8 mouse cellular contexts compared by ENCODE assay signal in the genomic region with DNA sequence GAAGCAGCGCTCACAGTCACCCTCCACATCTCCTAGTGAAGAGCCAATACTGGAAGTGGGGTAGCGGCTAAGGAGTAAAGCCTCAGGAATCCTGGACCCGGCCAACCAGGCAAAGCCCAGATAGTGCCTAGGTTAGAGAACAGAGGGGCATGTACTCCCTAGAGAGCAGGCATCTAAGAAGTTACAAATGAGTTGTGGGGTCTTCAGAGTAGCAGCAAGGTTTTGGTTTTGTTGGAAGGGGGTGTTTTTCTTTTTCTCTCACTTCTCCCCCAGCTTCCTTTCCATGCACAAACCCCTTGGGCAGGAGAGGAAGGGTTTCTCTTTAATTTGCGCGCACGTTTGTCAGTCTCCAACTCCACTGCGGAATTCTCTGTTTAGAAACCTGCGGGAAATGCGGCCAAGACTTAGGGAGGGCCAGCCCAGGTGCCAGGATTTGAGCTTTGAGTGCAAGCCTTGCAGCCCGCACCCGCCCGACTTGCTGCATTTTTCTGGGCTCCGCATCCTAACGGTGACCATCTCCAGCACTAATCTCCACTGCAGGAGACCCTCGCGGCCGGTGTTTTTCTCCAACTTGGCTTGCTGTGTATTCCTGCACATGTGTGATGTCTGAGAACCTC. TPM values are rescaled to one million over a fixed set of nuclear protein-coding genes. Genes with fewer than 3 reads are reported as not detected.
A peak's percentile ranks its signal among the peaks of the same experiment; 100 is the strongest.
DNase-seq lines count a peak whose midpoint lies in the region; ATAC-seq and TF ChIP-seq lines count a peak whose summit lies in the region.

No protein-coding gene starts in this region.

- TF ChIP-seq CTCF in layer of hippocampus, adult 2 months (conservative IDR thresholded peaks at IDR 0.05) = no peak

- no peak for DNase-seq in layer of hippocampus, adult 2 months (ENCODE audit: low spot score in 2 of 2)
- DNase-seq in layer of hippocampus, adult 9-10 months (ENCODE audit: low spot score) = no peak
- peak; percentile 50 for DNase-seq in embryo, embryonic 9.5 days (ENCODE audit: extremely low spot score)
- DNase-seq in gastrocnemius, adult 18-20 months (ENCODE audit: low spot score) = no peak
- DNase-seq in layer of hippocampus, adult 9-11 months = no peak

- peak overlapping the region; percentile 70 for H3K9ac ChIP-seq in hindbrain, embryonic 15.5 days
- peak overlapping the region; percentile 72 for H3K9ac ChIP-seq in neural tube, embryonic 13.5 days

- peak overlapping the region; percentile 53 for H3K4me3 ChIP-seq in layer of hippocampus, adult 2 months
- peak overlapping the region; percentile 65 for H3K4me3 ChIP-seq in hindbrain, embryonic 15.5 days
- peak overlapping the region; percentile 59 for H3K4me3 ChIP-seq in neural tube, embryonic 13.5 days

- H3K36me3 ChIP-seq in hindbrain, embryonic 15.5 days = no peaks in the 10 kb centered on the region
- no peaks in the 10 kb centered on the region for H3K36me3 ChIP-seq in neural tube, embryonic 13.5 days

- no peaks in the 10 kb centered on the region for H3K9me3 ChIP-seq in hindbrain, embryonic 15.5 days
- no peaks in the 10 kb centered on the region for H3K9me3 ChIP-seq in neural tube, embryonic 13.5 days

- H3K4me2 ChIP-seq in hindbrain, embryonic 15.5 days = peak overlapping the region; percentile 96
- H3K4me2 ChIP-seq in neural tube, embryonic 13.5 days = peak overlapping the region; percentile 96

- H3K27ac ChIP-seq in layer of hippocampus, adult 2 months = no peak overlapping the region
- H3K27ac ChIP-seq in hindbrain, embryonic 15.5 days (replicated peaks) = peak overlapping the region; percentile 54
- H3K27ac ChIP-seq in neural tube, embryonic 13.5 days (replicated peaks) = 0 out of 2 replicates have a peak overlapping the region, but pooled peaks have one; percentile 2

- H3K27me3 ChIP-seq in hindbrain, embryonic 15.5 days = peaks cover 26% of the 10 kb centered on the region
- peaks cover 76% of the 10 kb centered on the region for H3K27me3 ChIP-seq in neural tube, embryonic 13.5 days

- ATAC-seq in hindbrain, embryonic 15.5 days (ENCODE audit: low FRiP score, low read depth) = 0 out of 2 replicates have a peak, but pooled peaks have one; percentile 1
- no peak; the same call in 1 of the 2 replicates for ATAC-seq in neural tube, embryonic 13.5 days (ENCODE audit: low read depth)
- no peak for ATAC-seq in erythroblast, adult 5-6 weeks (replicated peaks; ENCODE audit: low FRiP score, poor library complexity, severe bottlenecking)

- H3K4me1 ChIP-seq in hindbrain, embryonic 15.5 days (replicated peaks) = peaks cover 33% of the 10 kb centered on the region
- peaks cover 35% of the 10 kb centered on the region for H3K4me1 ChIP-seq in neural tube, embryonic 13.5 days (replicated peaks)

- WGBS in hindbrain, embryonic 15.5 days = 0% methylated on average over 17 of the region's 17 CpGs
- 2% methylated on average over 17 of the region's 17 CpGs for WGBS in neural tube, embryonic 13.5 days

RNA-seq across cellular contexts. Expression of gene Vwc2, which starts 1.1 kb away (rescaled TPM):
- total RNA-seq in layer of hippocampus, adult 2 months (2021) = 1 to 10 TPM; 4.4 to 5.5 TPM
- 10.5 TPM in 2 replicates for polyA plus RNA-seq in hindbrain, embryonic 15.5 days (2015; fragmentation: Nextera tagmentation; extraction: Ambion mirVana)
- 4.2 and 5.3 TPM in 2 replicates for polyA plus RNA-seq in neural tube, embryonic 13.5 days (2015; fragmentation: Nextera tagmentation; extraction: Ambion mirVana)
- total RNA-seq in gastrocnemius, adult 18-20 months (2021) = not detected
- total RNA-seq in erythroblast, adult 5-6 weeks (2015; ENCODE audit: low replicate concordance) = not detected in 2 replicates
- not detected in 2 replicates for total RNA-seq in erythroblast, adult 5-6 weeks (2017; ENCODE audit: low replicate concordance)

Comparison
In these comparisons a context has a peak if more than half of its experiments do, and no peak if none do; other contexts are left out.
1. RNA of gene Vwc2, which starts 1.1 kb away (total RNA-seq): 4.4 to 5.5 TPM in layer of hippocampus, adult 2 months; not detected in gastrocnemius, adult 18-20 months and not detected in erythroblast, adult 5-6 weeks; every median in the first group is over 4 times any median in the second.
2. Peak in every context shown above with its lines, with median percentiles within 50 percentile points of each other: H3K4me3 ChIP-seq.